Mouse (Mus musculus): ENCODE results near the gene Btnl6. TPM values are rescaled to one million over a fixed set of nuclear protein-coding genes. Genes with fewer than 3 reads are reported as not detected.
A peak's percentile ranks its signal among the peaks of the same experiment; 100 is the strongest.

The Btnl6 gene
- 0.17 TPM in 1 of 2 replicates, not detected in the other for polyA plus RNA-seq (2015; fragmentation: Nextera tagmentation; extraction: Ambion mirVana)

GRCm38 (mm10) chr17:34517252-34517651 lies at the start of gene Btnl6:
TSS of gene Btnl6 (minus strand) at chr17:34517352.
- Histone ChIP-seq H3K27ac (ENCODE audit: low read length) (no peak within 1 kb of the TSS), H3K4me3 (ENCODE audit: low read depth, low read length) (no peak within 1 kb of the TSS), H3K9ac (ENCODE audit: low read depth, low read length) (no peak within 1 kb of the TSS), H3K4me1 (ENCODE audit: control insufficient read depth, low read depth, low read length) (no peaks in the 10 kb centered on the region), H3K27me3 (ENCODE audit: control insufficient read depth, insufficient read depth, low read depth, low read length) (no peaks in the 10 kb centered on the region; the same call in 1 of the 2 replicates), H3K9me3 (replicated peaks; ENCODE audit: control insufficient read depth, low read length) (no peaks in the 10 kb centered on the region), H3K4me2 (ENCODE audit: low read depth, low read length) (no peak within 1 kb of the TSS), H3K36me3 (ENCODE audit: control insufficient read depth, insufficient read depth) (no peaks in the 10 kb centered on the region)
- ATAC-seq (ENCODE audit: low read depth) = no peak
- 63% methylated on average over 4 of the region's 4 CpGs for WGBS (ENCODE audit: insufficient replicate concordance)

DNA sequence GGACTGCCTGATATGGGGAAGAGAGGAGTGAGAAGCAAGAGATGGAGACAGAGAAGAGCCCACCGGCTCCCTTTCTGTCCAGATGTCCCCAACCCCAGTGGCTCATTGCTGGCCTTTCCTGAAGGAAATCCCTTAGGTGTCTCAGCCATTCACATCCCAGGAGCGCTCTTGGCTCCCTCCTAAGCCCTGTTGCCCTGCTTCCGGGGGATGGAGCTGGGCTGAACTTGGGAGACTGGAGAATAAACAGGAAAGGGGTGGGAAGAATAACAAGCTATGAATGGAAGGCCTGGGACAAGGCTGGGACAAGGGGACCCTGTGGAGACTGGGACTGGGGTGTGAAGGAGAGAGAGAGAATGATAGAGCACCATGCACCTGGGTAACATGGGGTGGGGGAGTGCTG lies 47.6 kb upstream of the Btnl6 start:
- Histone ChIP-seq H3K4me2 (ENCODE audit: low read depth, low read length) (no peak overlapping the region), H3K36me3 (ENCODE audit: control insufficient read depth, insufficient read depth) (no peaks in the 10 kb centered on the region), H3K9ac (ENCODE audit: low read depth, low read length) (no peak overlapping the region), H3K27me3 (ENCODE audit: control insufficient read depth, insufficient read depth, low read depth, low read length) (no peaks in the 10 kb centered on the region; the same call in 1 of the 2 replicates), H3K9me3 (replicated peaks; ENCODE audit: control insufficient read depth, low read length) (no peaks in the 10 kb centered on the region), H3K4me3 (ENCODE audit: low read depth, low read length) (no peak overlapping the region), H3K4me1 (ENCODE audit: control insufficient read depth, low read depth, low read length) (peaks cover 2% of the 10 kb centered on the region), H3K27ac (ENCODE audit: low read length) (no peak overlapping the region)
- WGBS (ENCODE audit: insufficient replicate concordance) = 46% methylated on average over 3 of the region's 3 CpGs
- peak; percentile 43; the same call in 1 of the 2 replicates for ATAC-seq (ENCODE audit: low read depth)

DNA sequence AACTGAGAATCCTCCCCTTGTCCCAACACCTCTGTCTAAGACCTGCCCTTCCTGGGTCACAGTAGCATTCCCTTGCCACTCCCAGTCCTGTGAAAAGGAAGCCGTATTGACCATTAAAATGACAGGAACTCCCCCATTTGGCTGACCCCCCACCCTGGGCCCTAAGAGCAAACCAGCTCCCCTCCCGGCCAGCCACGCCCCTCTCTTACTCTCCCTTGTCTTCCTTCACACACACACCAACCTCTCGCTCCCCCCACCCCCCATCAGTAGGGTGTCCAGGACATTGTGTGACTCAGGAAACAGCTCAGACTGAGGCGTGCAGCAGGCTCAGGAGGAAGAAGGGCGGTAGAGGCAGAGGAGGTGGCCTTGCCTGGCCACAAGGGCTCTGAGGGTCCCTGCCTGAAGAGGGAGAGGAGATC lies 46.9 kb upstream of the Btnl6 start, which contains the start of gene Notch4:
Gene Notch4 (plus strand): TSS at position 266 of the 419 bp plus-strand sequence.
- H3K4me2 ChIP-seq (ENCODE audit: low read depth, low read length) = no peak within 1 kb of the TSS
- H3K27me3 ChIP-seq (ENCODE audit: control insufficient read depth, insufficient read depth, low read depth, low read length) = no peaks in the 10 kb centered on the region; the same call in 1 of the 2 replicates
- H3K4me3 ChIP-seq (ENCODE audit: low read depth, low read length) = no peak within 1 kb of the TSS
- 0 out of 2 replicates have a peak, but pooled peaks have one; percentile 30 for ATAC-seq (ENCODE audit: low read depth)
- no peaks in the 10 kb centered on the region for H3K9me3 ChIP-seq (replicated peaks; ENCODE audit: control insufficient read depth, low read length)
- no peaks in the 10 kb centered on the region for H3K36me3 ChIP-seq (ENCODE audit: control insufficient read depth, insufficient read depth)
- H3K27ac ChIP-seq (ENCODE audit: low read length) = peak within 1 kb of the TSS; percentile 41; the same call in 1 of the 2 replicates
- H3K9ac ChIP-seq (ENCODE audit: low read depth, low read length) = no peak within 1 kb of the TSS
- H3K4me1 ChIP-seq (ENCODE audit: control insufficient read depth, low read depth, low read length) = peaks cover 2% of the 10 kb centered on the region
- 4% methylated on average over 6 of the region's 6 CpGs for WGBS (ENCODE audit: insufficient replicate concordance)

GRCm38 (mm10) chr17:34563354-34563753 lies 46.2 kb upstream of the Btnl6 start:
- H3K27me3 ChIP-seq (ENCODE audit: control insufficient read depth, insufficient read depth, low read depth, low read length) = no peaks in the 10 kb centered on the region; the same call in 1 of the 2 replicates
- no peak overlapping the region for H3K9ac ChIP-seq (ENCODE audit: low read depth, low read length)
- no peak overlapping the region for H3K4me2 ChIP-seq (ENCODE audit: low read depth, low read length)
- WGBS (ENCODE audit: insufficient replicate concordance) = 66% methylated on average over 11 of the region's 11 CpGs
- H3K27ac ChIP-seq (ENCODE audit: low read length) = no peak overlapping the region
- no peaks in the 10 kb centered on the region for H3K9me3 ChIP-seq (replicated peaks; ENCODE audit: control insufficient read depth, low read length)
- no peak overlapping the region for H3K4me3 ChIP-seq (ENCODE audit: low read depth, low read length)
- no peak for ATAC-seq (ENCODE audit: low read depth)
- H3K36me3 ChIP-seq (ENCODE audit: control insufficient read depth, insufficient read depth) = no peaks in the 10 kb centered on the region
- H3K4me1 ChIP-seq (ENCODE audit: control insufficient read depth, low read depth, low read length) = peaks cover 2% of the 10 kb centered on the region

DNA sequence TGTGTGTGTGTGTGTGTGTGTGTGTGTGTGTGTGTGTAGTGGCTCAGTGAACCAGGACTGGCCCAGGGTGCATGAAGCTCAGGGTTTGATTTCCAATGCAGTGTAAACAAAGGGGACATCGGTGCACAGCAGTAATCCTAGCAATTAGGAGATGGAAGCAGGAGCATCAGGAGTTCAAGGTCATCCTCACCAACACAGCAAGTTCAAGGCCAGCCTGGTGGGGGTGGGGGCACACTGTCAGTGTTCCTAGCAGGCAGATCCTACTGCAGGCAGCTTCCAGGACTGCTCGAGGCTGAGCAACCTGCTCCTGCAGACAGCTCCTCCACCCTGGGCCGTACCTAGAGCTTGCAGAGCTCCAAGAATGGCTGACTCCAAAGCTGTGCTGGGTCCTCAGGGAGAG lies 45.4 kb upstream of the Btnl6 start:
- 55% methylated on average over 3 of the region's 3 CpGs for WGBS (ENCODE audit: insufficient replicate concordance)
- H3K4me2 ChIP-seq (ENCODE audit: low read depth, low read length) = no peak overlapping the region
- H3K4me1 ChIP-seq (ENCODE audit: control insufficient read depth, low read depth, low read length) = peaks cover 2% of the 10 kb centered on the region
- H3K9me3 ChIP-seq (replicated peaks; ENCODE audit: control insufficient read depth, low read length) = no peaks in the 10 kb centered on the region
- no peak overlapping the region for H3K9ac ChIP-seq (ENCODE audit: low read depth, low read length)
- no peaks in the 10 kb centered on the region; the same call in 1 of the 2 replicates for H3K27me3 ChIP-seq (ENCODE audit: control insufficient read depth, insufficient read depth, low read depth, low read length)
- H3K27ac ChIP-seq (ENCODE audit: low read length) = no peak overlapping the region
- no peak overlapping the region for H3K4me3 ChIP-seq (ENCODE audit: low read depth, low read length)
- H3K36me3 ChIP-seq (ENCODE audit: control insufficient read depth, insufficient read depth) = no peaks in the 10 kb centered on the region
- no peak for ATAC-seq (ENCODE audit: low read depth)

GRCm38 (mm10) chr17:34561200-34561599 lies 44.0 kb upstream of the Btnl6 start:
- Histone ChIP-seq H3K4me3 (ENCODE audit: low read depth, low read length) (no peak overlapping the region), H3K9me3 (replicated peaks; ENCODE audit: control insufficient read depth, low read length) (no peaks in the 10 kb centered on the region), H3K4me2 (ENCODE audit: low read depth, low read length) (no peak overlapping the region), H3K27me3 (ENCODE audit: control insufficient read depth, insufficient read depth, low read depth, low read length) (no peaks in the 10 kb centered on the region), H3K36me3 (ENCODE audit: control insufficient read depth, insufficient read depth) (no peaks in the 10 kb centered on the region), H3K27ac (ENCODE audit: low read length) (0 out of 2 replicates have a peak overlapping the region, but pooled peaks have one; percentile 13), H3K4me1 (ENCODE audit: control insufficient read depth, low read depth, low read length) (peaks cover 2% of the 10 kb centered on the region), H3K9ac (ENCODE audit: low read depth, low read length) (no peak overlapping the region)
- no peak for ATAC-seq (ENCODE audit: low read depth)
- WGBS (ENCODE audit: insufficient replicate concordance) = 13% methylated on average over 8 of the region's 8 CpGs

DNA sequence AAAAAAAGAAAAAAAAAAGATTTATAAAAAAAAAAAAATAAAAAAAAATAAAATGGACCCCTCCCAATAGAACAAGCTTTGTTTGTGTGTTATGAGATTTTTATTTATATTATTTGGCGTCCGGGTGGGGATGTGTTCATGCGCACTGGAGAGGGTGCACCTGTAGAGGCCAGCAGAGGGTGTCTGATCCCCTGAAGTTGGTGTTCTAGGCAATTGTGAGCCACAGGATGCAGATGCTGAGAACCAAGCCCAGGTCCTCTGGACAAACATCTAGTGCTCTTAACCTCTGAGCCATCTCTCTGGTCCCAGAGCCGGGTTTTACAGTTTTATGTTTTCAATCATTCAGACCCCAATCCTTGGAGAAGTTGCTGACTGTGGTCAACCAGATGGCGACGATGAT lies 43.3 kb upstream of the Btnl6 start:
- H3K4me1 ChIP-seq (ENCODE audit: control insufficient read depth, low read depth, low read length) = peaks cover 2% of the 10 kb centered on the region
- H3K9me3 ChIP-seq (replicated peaks; ENCODE audit: control insufficient read depth, low read length) = no peaks in the 10 kb centered on the region
- H3K9ac ChIP-seq (ENCODE audit: low read depth, low read length) = no peak overlapping the region
- H3K36me3 ChIP-seq (ENCODE audit: control insufficient read depth, insufficient read depth) = no peaks in the 10 kb centered on the region
- H3K4me2 ChIP-seq (ENCODE audit: low read depth, low read length) = no peak overlapping the region
- no peak for ATAC-seq (ENCODE audit: low read depth)
- H3K27ac ChIP-seq (ENCODE audit: low read length) = no peak overlapping the region
- WGBS (ENCODE audit: insufficient replicate concordance) = 74% methylated on average over 6 of the region's 6 CpGs
- H3K27me3 ChIP-seq (ENCODE audit: control insufficient read depth, insufficient read depth, low read depth, low read length) = no peaks in the 10 kb centered on the region
- H3K4me3 ChIP-seq (ENCODE audit: low read depth, low read length) = no peak overlapping the region

DNA sequence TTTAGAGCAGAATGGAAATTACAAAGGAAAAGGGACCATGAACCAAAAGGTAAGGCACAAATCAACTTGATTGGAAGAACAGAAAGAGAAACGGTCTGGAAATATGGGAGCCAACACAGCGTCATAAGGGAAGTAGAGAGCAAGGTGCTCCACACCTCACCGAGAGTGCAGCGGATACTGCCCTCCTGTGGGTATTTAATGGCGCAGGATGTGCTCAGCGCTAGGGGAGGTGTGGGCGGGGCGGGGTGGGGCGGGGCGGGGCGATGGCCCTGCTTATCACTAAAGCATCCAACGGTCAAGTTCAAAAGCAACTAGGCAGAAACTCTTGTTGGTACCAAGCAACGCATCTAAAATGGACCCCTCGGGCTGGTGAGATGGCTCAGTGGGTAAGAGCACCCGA lies 42.7 kb upstream of the Btnl6 start:
- H3K9me3 ChIP-seq (replicated peaks; ENCODE audit: control insufficient read depth, low read length) = no peaks in the 10 kb centered on the region
- WGBS (ENCODE audit: insufficient replicate concordance) = 31% methylated on average over 15 of the region's 15 CpGs
- H3K36me3 ChIP-seq (ENCODE audit: control insufficient read depth, insufficient read depth) = no peaks in the 10 kb centered on the region
- no peaks in the 10 kb centered on the region for H3K27me3 ChIP-seq (ENCODE audit: control insufficient read depth, insufficient read depth, low read depth, low read length)
- H3K4me2 ChIP-seq (ENCODE audit: low read depth, low read length) = no peak overlapping the region
- no peak overlapping the region for H3K27ac ChIP-seq (ENCODE audit: low read length)
- H3K4me3 ChIP-seq (ENCODE audit: low read depth, low read length) = no peak overlapping the region
- 0 out of 2 replicates have a peak, but pooled peaks have one; percentile 32 for ATAC-seq (ENCODE audit: low read depth)
- H3K9ac ChIP-seq (ENCODE audit: low read depth, low read length) = no peak overlapping the region
- H3K4me1 ChIP-seq (ENCODE audit: control insufficient read depth, low read depth, low read length) = peaks cover 2% of the 10 kb centered on the region

DNA sequence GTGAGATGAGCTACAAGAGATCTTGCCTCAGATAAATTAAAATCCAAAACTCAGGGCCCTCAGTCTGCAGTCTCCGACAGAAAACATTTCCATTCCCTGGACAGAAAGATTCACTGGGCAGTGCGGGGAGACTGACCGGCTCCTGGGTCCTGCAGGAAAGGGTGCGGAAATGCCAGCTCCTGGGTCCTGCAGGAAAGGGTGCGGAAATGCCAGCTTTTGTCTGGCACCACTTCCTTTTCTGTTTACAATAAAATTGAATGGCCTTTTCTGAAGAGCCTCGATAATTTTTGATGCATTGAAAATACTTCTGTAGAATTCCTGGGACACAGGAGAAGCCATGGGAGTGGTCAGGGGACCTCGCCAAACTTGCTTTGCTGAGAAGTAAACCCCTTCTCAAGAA lies 42.0 kb upstream of the Btnl6 start:
- H3K4me3 ChIP-seq (ENCODE audit: low read depth, low read length) = no peak overlapping the region
- H3K4me2 ChIP-seq (ENCODE audit: low read depth, low read length) = no peak overlapping the region
- H3K27ac ChIP-seq (ENCODE audit: low read length) = no peak overlapping the region
- H3K27me3 ChIP-seq (ENCODE audit: control insufficient read depth, insufficient read depth, low read depth, low read length) = no peaks in the 10 kb centered on the region
- no peaks in the 10 kb centered on the region for H3K36me3 ChIP-seq (ENCODE audit: control insufficient read depth, insufficient read depth)
- ATAC-seq (ENCODE audit: low read depth) = no peak
- H3K4me1 ChIP-seq (ENCODE audit: control insufficient read depth, low read depth, low read length) = peaks cover 2% of the 10 kb centered on the region
- no peaks in the 10 kb centered on the region for H3K9me3 ChIP-seq (replicated peaks; ENCODE audit: control insufficient read depth, low read length)
- no peak overlapping the region for H3K9ac ChIP-seq (ENCODE audit: low read depth, low read length)
- 73% methylated on average over 7 of the region's 7 CpGs for WGBS (ENCODE audit: insufficient replicate concordance)
